Mouse (Mus musculus): ENCODE data around the gene Arpp21. TPM values are rescaled to one million over a fixed set of nuclear protein-coding genes. Genes with fewer than 3 reads are reported as not detected.

Gene Arpp21
- polyA plus RNA-seq, 1 experiment: not detected

DNA sequence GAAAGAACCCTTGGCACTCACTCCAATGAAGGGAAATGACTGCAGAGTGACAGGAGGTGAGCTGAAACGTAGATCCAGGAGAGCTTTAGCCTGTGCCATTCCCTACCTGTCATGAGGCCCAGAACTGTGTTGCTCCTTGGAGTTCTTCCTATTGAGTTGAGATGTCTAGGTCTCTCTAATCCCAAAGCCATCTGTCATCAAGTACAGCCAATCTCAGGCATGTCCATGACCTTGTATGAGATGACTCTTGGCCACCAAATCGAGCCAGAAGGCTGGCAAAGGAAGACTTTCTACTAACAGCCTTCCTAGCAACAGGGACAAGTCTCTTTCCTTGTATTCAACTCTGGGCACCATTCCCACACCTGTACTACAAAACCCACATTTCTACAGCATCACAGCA is 25.0 kb upstream of the Arpp21 start:
- no peaks in the 10 kb centered on the region for H3K36me3 ChIP-seq (ENCODE audit: control insufficient read depth, insufficient read depth, low read length, poor library complexity, severe bottlenecking)
- no peak overlapping the region for H3K27ac ChIP-seq (ENCODE audit: insufficient read depth, low read length)
- H3K4me1 ChIP-seq (ENCODE audit: control insufficient read depth, insufficient read depth, low read length): no peaks in the 10 kb centered on the region
- TF ChIP-seq POLR2A (IDR thresholded peaks at IDR 0.05; ENCODE audit: insufficient read depth, low read length) (no peak), EP300 (IDR thresholded peaks at IDR 0.05; ENCODE audit: insufficient read depth, low read depth, low read length) (no peak), CTCF (IDR thresholded peaks at IDR 0.05; ENCODE audit: low read depth, low read length) (no peak)
- H3K4me3 ChIP-seq (ENCODE audit: low read depth, low read length): no peak overlapping the region
- H3K9ac ChIP-seq (ENCODE audit: low read depth, poor library complexity, severe bottlenecking): no peak overlapping the region
- no peaks in the 10 kb centered on the region; the same call in 1 of the 2 replicates for H3K27me3 ChIP-seq (ENCODE audit: control insufficient read depth, insufficient read depth, low read length, poor library complexity, severe bottlenecking)
- no peaks in the 10 kb centered on the region for H3K9me3 ChIP-seq (replicated peaks; ENCODE audit: control insufficient read depth, insufficient read depth, low read length, poor library complexity, severe bottlenecking)

GRCm38 (mm10) chr9:112258560-112258959 is 22.8 kb upstream of the Arpp21 start:
- no peaks in the 10 kb centered on the region for H3K9me3 ChIP-seq (replicated peaks; ENCODE audit: control insufficient read depth, insufficient read depth, low read length, poor library complexity, severe bottlenecking)
- no peak overlapping the region for H3K9ac ChIP-seq (ENCODE audit: low read depth, poor library complexity, severe bottlenecking)
- no peaks in the 10 kb centered on the region for H3K36me3 ChIP-seq (ENCODE audit: control insufficient read depth, insufficient read depth, low read length, poor library complexity, severe bottlenecking)
- H3K4me1 ChIP-seq (ENCODE audit: control insufficient read depth, insufficient read depth, low read length): no peaks in the 10 kb centered on the region
- H3K27me3 ChIP-seq (ENCODE audit: control insufficient read depth, insufficient read depth, low read length, poor library complexity, severe bottlenecking): no peaks in the 10 kb centered on the region
- H3K4me3 ChIP-seq (ENCODE audit: low read depth, low read length): no peak overlapping the region
- no peak overlapping the region for H3K27ac ChIP-seq (ENCODE audit: insufficient read depth, low read length)
- no peak for TF ChIP-seq EP300 (IDR thresholded peaks at IDR 0.05; ENCODE audit: insufficient read depth, low read depth, low read length)
- TF ChIP-seq POLR2A (IDR thresholded peaks at IDR 0.05; ENCODE audit: insufficient read depth, low read length): no peak
- no peak for TF ChIP-seq CTCF (IDR thresholded peaks at IDR 0.05; ENCODE audit: low read depth, low read length)

DNA sequence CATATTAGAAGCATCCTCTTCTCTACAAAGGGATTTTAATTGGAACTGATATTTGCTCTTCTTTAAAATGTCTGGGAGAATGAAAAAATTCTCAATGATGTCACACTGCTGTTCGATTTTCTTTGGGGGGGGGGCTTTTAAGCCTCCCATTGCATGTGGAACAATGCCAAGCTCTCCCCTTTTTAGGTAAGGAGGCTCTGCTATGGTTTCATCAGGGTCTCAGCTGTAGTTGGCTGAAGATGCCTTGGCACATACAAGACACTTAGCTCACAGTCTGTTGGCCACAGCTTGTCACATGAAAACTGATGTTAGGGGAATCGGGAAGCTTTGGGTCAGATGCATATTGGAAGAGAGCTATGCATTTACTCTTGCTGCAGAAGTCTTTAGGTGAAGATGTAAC is 20.2 kb upstream of the Arpp21 start:
- Histone ChIP-seq H3K4me1 (ENCODE audit: control insufficient read depth, insufficient read depth, low read length) (no peaks in the 10 kb centered on the region), H3K36me3 (ENCODE audit: control insufficient read depth, insufficient read depth, low read length, poor library complexity, severe bottlenecking) (no peaks in the 10 kb centered on the region), H3K27ac (ENCODE audit: insufficient read depth, low read length) (no peak overlapping the region), H3K9me3 (replicated peaks; ENCODE audit: control insufficient read depth, insufficient read depth, low read length, poor library complexity, severe bottlenecking) (no peaks in the 10 kb centered on the region), H3K9ac (ENCODE audit: low read depth, poor library complexity, severe bottlenecking) (no peak overlapping the region), H3K27me3 (ENCODE audit: control insufficient read depth, insufficient read depth, low read length, poor library complexity, severe bottlenecking) (no peaks in the 10 kb centered on the region), H3K4me3 (ENCODE audit: low read depth, low read length) (no peak overlapping the region)
- TF ChIP-seq CTCF (IDR thresholded peaks at IDR 0.05; ENCODE audit: low read depth, low read length) (no peak), EP300 (IDR thresholded peaks at IDR 0.05; ENCODE audit: insufficient read depth, low read depth, low read length) (no peak), POLR2A (IDR thresholded peaks at IDR 0.05; ENCODE audit: insufficient read depth, low read length) (no peak)

- Histone ChIP-seq H3K9ac (ENCODE audit: low read depth, poor library complexity, severe bottlenecking) (no peak overlapping the region), H3K27me3 (ENCODE audit: control insufficient read depth, insufficient read depth, low read length, poor library complexity, severe bottlenecking) (no peaks in the 10 kb centered on the region), H3K9me3 (replicated peaks; ENCODE audit: control insufficient read depth, insufficient read depth, low read length, poor library complexity, severe bottlenecking) (no peaks in the 10 kb centered on the region), H3K4me1 (ENCODE audit: control insufficient read depth, insufficient read depth, low read length) (no peaks in the 10 kb centered on the region), H3K4me3 (ENCODE audit: low read depth, low read length) (no peak overlapping the region), H3K27ac (ENCODE audit: insufficient read depth, low read length) (no peak overlapping the region), H3K36me3 (ENCODE audit: control insufficient read depth, insufficient read depth, low read length, poor library complexity, severe bottlenecking) (no peaks in the 10 kb centered on the region)
- TF ChIP-seq EP300 (IDR thresholded peaks at IDR 0.05; ENCODE audit: insufficient read depth, low read depth, low read length) (no peak), CTCF (IDR thresholded peaks at IDR 0.05; ENCODE audit: low read depth, low read length) (no peak), POLR2A (IDR thresholded peaks at IDR 0.05; ENCODE audit: insufficient read depth, low read length) (no peak)
These were observed 18.0 kb upstream of the Arpp21 start for GRCm38 (mm10) chr9:112253730-112254129.

GRCm38 (mm10) chr9:112251857-112252256 is 16.1 kb upstream of the Arpp21 start:
- Histone ChIP-seq H3K4me1 (ENCODE audit: control insufficient read depth, insufficient read depth, low read length) (no peaks in the 10 kb centered on the region), H3K9me3 (replicated peaks; ENCODE audit: control insufficient read depth, insufficient read depth, low read length, poor library complexity, severe bottlenecking) (no peaks in the 10 kb centered on the region), H3K4me3 (ENCODE audit: low read depth, low read length) (no peak overlapping the region), H3K36me3 (ENCODE audit: control insufficient read depth, insufficient read depth, low read length, poor library complexity, severe bottlenecking) (no peaks in the 10 kb centered on the region), H3K27me3 (ENCODE audit: control insufficient read depth, insufficient read depth, low read length, poor library complexity, severe bottlenecking) (no peaks in the 10 kb centered on the region), H3K9ac (ENCODE audit: low read depth, poor library complexity, severe bottlenecking) (no peak overlapping the region), H3K27ac (ENCODE audit: insufficient read depth, low read length) (no peak overlapping the region)
- no peak for TF ChIP-seq EP300 (IDR thresholded peaks at IDR 0.05; ENCODE audit: insufficient read depth, low read depth, low read length)
- no peak for TF ChIP-seq CTCF (IDR thresholded peaks at IDR 0.05; ENCODE audit: low read depth, low read length)
- TF ChIP-seq POLR2A (IDR thresholded peaks at IDR 0.05; ENCODE audit: insufficient read depth, low read length): no peak

DNA sequence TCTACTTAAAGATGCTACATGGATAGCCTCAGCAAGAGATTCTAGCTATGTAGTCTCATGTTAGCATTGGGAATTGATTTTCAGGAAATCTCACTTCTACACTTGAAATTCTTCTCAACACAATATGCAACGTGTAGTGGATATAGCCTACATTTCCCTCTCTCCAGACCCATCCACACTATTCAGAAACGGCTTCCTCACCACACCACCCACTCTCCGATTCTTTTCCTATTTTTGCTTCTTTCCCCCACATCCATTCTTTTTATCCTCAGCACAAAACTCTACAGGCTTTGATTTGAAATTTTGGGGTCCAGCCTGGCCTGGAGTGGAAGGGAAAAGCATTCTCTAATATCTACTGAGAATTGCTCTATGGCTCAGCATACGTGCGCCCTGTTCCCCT is 15.6 kb upstream of the Arpp21 start:
- Histone ChIP-seq H3K9me3 (replicated peaks; ENCODE audit: control insufficient read depth, insufficient read depth, low read length, poor library complexity, severe bottlenecking) (no peaks in the 10 kb centered on the region), H3K27me3 (ENCODE audit: control insufficient read depth, insufficient read depth, low read length, poor library complexity, severe bottlenecking) (no peaks in the 10 kb centered on the region)
- TF ChIP-seq EP300 (IDR thresholded peaks at IDR 0.05; ENCODE audit: insufficient read depth, low read depth, low read length) (no peak), POLR2A (IDR thresholded peaks at IDR 0.05; ENCODE audit: insufficient read depth, low read length) (no peak), CTCF (IDR thresholded peaks at IDR 0.05; ENCODE audit: low read depth, low read length) (no peak)

More for the DNA sequence above, 15.6 kb upstream of the Arpp21 start:
- Histone ChIP-seq H3K36me3 (ENCODE audit: control insufficient read depth, insufficient read depth, low read length, poor library complexity, severe bottlenecking) (no peaks in the 10 kb centered on the region), H3K27ac (ENCODE audit: insufficient read depth, low read length) (no peak overlapping the region), H3K4me1 (ENCODE audit: control insufficient read depth, insufficient read depth, low read length) (no peaks in the 10 kb centered on the region), H3K9ac (ENCODE audit: low read depth, poor library complexity, severe bottlenecking) (no peak overlapping the region), H3K4me3 (ENCODE audit: low read depth, low read length) (no peak overlapping the region)
